Mouse (Mus musculus) heart, adult 9 months (tissue): Measurements from ENCODE around the gene Rpl5.

Source experiments
- DNase-seq, 2 experiments: peaks; one replicate each; pipeline ENCODE4 v3.0.0; 2022; ENCODE audit warnings: low spot score in 2 of 2

Rpl5 gene

DNA sequence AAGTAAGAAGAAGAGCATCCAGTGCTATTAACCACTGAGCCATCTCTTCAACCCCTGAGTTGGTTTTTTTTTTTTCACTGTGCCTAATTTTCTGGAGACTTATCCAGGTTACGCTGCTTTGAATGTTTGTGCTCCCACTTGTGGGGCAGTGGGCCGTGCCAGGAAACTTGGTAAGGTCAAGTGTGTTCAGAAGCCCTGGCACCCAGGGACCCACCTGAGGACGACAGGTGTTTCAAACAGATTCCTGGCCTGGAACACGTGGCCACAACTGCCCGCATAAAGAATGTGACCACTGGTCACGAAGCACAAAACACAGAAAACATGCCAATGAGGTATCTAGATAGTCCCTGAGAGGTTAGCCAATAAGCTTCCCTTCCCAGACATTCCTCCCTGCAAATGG, 43.2 kb downstream of the Rpl5 start:
- no peak for DNase-seq

GRCm38 (mm10) chr5:107946475-107946874, 46.2 kb downstream of the Rpl5 start:
- no peak for DNase-seq

DNA sequence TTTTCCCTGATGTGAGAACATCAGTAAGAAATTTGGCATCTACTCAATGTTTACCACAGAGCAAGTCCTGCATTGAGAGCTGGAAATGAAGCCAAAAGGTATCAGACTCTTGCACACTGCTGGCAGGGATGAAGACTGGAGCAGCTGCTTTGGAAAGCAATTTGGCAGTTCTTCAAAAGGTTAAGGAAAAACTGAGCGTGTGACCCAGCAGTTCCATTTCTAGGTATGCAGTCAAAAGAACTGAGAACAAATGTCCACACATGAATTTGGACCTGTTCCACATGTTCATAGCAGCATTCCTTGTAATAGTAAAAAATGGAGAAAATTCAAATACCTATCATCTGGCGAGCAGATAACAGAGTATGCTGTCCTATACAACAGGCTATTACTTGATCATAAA, 47.2 kb downstream of the Rpl5 start:
- peak; percentile 25 to 43 for DNase-seq

DNA sequence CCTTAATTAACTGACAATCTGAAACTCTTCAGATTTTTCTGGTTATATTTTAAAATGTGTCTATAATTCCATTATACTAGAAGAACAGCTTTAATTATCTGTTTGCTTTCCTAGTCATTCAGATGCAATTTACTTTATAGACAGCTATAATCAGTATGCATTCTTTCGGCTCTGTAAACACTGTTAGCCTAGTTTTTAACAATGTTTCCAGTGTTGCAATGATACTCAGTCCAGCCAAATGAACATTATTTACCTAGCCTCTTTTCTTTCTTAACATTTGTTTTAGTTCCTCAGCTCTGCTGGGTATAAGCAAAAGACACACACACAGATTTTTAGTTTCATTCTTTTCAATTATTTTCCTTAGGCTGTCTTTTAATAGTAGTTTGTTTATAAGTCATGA, 48.6 kb downstream of the Rpl5 start:
- DNase-seq: no peak

- DNase-seq: peak in 1 of 2 experiments; percentile 23
Measured at GRCm38 (mm10) chr5:107949607-107950006, 49.3 kb downstream of the Rpl5 start.

DNA sequence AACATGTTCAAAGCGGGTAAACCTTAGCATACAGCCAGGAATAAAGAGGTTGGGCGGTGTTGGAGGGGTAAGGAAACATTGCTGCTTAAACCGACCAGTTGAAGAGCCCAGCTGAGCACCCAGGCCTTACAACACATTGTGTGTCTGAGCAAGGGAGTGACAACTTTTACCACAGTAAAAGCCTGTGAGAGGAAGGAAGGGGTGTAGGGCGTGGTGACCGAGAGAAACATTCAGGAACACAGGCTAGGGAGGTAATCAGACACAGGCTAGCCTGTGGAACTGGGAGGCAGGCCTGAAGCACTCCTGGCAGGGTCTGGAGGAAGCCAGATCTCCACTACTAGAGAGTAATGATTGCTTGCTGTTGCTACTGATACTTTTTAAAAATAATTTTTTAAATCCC, 50.3 kb downstream of the Rpl5 start:
- DNase-seq: no peak
